Mouse (Mus musculus) cortical plate, adult 2 months (tissue): ENCODE results near the gene Ppm1e.

Source experiments
- CTCF ChIP-seq: fragments of 200-500 bp; IDR thresholded peaks from 2 replicates; pipeline ENCODE4 v1.5.1; 2011; ENCODE audit warnings: mild to moderate bottlenecking, control low read depth, low read length; ENCODE audit not compliant: insufficient read depth; ENCODE audit errors: extremely low read depth
- POLR2A ChIP-seq: fragments of 200-500 bp; IDR thresholded peaks from 2 replicates; pipeline ENCODE4 v1.6.1; 2011; ENCODE audit warnings: mild to moderate bottlenecking, low read length, control low read depth; ENCODE audit not compliant: insufficient read depth; ENCODE audit errors: extremely low read depth

DNA sequence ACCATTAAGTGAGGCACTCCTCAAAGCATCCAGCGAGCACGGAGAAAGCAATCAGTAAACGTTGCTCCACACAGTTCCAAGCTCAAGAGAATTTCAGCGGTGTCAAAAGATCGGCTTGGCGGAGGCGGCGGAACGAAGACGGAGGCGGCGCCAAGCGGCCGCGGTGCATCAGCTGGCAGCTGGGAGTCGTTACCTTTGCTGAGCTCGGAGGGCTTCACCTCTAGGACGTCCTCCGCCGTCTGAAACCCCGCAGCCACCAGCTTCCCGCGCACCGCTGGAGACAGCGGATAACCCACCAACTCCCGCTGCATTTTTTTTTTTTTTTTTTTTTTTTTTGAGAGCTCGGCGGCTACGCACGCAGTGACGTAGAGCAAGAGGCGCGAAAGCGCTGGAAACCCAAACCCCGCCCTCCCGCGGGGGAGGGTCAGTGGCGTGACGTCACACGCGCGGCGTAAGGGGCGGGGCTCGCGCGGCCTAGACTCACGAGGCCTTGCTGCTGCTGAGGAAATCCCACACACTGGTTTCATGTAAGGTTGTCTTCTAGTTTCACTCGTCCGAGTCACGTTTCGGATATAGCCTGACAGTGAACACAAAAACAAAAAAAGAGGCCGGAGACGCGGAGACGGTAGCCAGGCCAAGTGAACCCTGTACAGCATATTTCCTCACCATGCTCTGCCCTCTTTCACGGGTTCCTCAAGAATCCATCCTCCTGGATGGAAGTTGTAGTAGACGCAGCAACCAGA, 45.5 kb upstream of the Ppm1e start:
- TF ChIP-seq CTCF = no peak
- TF ChIP-seq POLR2A = peak; percentile 87
